Mouse (Mus musculus) naive thymus-derived CD4-positive, alpha-beta T cell, adult 5 months (primary cell): Measurements from ENCODE around the gene Gm3286. TPM values are rescaled to one million over a fixed set of nuclear protein-coding genes. Genes with fewer than 3 reads are reported as not detected.

Source experiments
- polyA plus RNA-seq: library from polyadenylated mRNA; unstranded; fragments of 100-300 nt; shearing (Covaris generic); gene quantifications from one replicate; pipeline ENCODE4 v1.2.1, GENCODE M21; 2017

The Gm3286 gene
- polyA plus RNA-seq: not detected

GRCm38 (mm10) chr5:95510458-95510857 lies at the start of gene Gm3286:
TSS of gene Gm3286 (plus strand) at chr5:95510758.

Other genes starting within 250 kb of the Gm3286 start
- gene Gm10424, start 238.0 kb upstream of the Gm3286 start, polyA plus RNA-seq: not detected
- gene Gm3259, start 204.8 kb upstream of the Gm3286 start, polyA plus RNA-seq: not detected
- gene D5Ertd577e, start 54.0 kb upstream of the Gm3286 start, polyA plus RNA-seq: 0.17 TPM
- not detected for gene Gm7971, start 84.1 kb downstream of the Gm3286 start, polyA plus RNA-seq
- not detected for gene Gm7978, start 225.4 kb downstream of the Gm3286 start, polyA plus RNA-seq
- not detected for gene Gm7982, start 231.3 kb downstream of the Gm3286 start, polyA plus RNA-seq